Mouse (Mus musculus) heart, adult 11 months (tissue): Measurements from ENCODE around the gene Mterf4.

Experiments used
- DNase-seq: peaks from one replicate; pipeline ENCODE4 v3.0.0; 2022

The Mterf4 gene

DNA sequence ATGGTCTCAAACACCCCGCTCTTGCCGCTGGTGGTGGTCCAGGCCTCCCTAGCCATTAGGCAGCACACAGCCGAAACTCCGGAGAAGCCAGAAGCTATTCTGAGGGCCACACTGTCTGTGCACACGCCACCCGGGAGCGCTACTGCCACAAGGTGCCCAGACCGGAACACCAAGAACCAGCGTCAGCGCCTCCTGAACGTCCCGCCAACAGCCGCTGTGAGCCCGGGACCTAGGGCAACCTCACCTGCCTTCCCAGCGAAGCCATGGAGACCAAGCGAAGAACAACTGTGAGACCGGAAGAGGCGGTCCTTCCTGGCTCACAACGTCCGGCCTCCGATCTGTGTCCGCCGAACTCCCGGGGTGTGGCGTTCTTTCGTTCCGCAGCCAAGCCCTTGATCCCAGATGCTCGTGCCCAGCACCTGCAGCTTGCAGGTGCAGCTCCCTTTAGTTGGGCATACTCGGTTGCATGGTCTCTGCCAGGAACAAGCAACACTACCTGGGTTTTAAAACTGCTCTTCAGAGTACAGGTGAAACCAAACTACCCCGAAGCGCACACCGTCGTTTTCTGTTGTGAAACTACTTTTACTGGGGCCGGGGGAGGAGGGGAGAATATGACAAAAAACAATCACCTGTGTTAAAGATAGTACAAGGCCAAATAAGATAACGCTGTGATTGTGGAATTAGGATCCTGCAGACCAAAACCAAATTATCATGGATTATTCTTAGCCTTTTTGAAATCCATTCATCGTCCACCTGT is at the start of gene Mterf4:
Gene Mterf4, minus strand, starts transcription at position 335 of the 757 bp plus-strand sequence.
- peak; percentile 97 for DNase-seq

DNA sequence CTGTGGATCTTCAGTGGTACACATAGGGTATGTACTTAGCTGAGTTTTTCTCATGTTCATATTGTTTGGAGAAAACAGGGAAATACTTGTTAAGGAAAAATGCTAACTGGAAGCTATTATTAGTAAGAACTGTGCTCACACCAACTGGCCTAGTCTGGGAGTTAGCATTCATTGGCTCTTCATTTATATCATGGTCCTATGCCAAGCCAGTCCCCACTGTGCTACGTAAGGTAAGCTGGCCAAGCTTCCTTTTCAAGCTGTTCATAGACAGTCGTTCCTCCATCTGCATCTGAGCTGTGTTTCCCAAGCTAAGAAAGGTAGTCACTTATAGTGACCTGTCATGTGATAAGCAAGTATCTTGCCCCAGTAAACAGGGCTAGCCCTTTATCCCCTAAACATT is 47.0 kb upstream of the Mterf4 start:
- no peak for DNase-seq

DNA sequence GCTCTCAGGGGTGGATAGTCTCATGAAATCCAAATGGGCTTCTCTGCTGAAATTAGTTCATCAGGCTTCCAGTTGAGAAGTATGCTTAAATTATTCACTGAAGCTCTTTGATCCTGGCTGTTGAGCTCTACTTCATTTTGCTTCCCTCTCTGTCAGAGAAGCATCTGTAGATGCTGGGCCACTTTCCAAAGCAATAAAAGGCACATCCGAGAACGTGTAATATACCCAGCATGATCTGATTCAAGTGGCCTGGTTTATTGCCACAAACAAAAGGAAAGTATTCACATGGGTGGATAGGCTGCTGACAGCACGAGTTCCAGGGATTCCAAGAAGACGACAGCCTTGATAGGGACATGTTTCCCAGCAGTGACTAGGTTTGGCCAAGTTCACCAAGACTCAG is 44.0 kb upstream of the Mterf4 start:
- no peak for DNase-seq

DNA sequence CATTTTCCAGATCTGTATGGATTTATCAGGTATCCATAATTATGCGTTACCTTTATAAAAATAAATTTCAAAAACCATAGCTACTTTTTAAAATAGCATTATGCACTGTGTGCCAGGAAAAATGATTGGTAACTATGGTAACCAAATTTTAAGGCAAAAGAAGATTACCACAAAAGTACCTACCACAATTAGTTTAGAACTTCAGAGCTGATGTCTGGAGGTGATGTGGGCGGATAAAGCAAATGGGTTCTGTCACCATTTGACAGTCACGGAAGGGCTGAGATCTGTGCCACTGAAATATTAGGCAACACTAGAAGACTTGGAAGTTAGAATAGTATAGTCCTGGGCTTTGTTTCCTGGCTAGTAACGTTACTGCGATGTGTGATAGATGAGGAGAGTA is 41.5 kb upstream of the Mterf4 start:
- DNase-seq, result no peak

DNA sequence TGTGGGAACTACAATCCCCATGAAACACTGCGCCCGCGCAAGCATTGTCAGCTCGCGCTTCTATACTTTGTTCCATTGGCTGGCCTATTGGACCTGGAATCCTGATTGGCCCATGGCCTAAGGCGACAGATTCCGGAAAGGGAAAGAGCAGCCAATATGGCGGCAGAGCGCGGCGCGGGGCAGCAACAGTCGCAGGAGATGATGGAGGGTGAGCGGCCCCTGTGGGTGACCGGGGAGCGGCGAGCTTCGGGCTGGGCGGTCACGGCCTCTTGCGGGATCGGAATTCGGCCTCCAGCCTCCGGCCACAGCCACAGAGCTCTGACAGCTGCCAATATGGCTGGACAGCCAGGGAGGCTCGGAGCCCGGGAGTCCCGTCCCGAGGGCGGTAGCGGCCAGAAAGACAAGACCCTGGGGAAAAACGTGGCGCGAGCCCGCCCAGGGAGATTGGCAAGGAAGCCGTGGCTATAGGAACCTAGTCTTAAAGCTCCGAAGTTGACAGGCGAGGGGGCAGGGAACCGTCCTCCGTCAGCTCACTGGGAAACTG is 37.9 kb upstream of the Mterf4 start:
- DNase-seq, result peak; percentile 100

DNA sequence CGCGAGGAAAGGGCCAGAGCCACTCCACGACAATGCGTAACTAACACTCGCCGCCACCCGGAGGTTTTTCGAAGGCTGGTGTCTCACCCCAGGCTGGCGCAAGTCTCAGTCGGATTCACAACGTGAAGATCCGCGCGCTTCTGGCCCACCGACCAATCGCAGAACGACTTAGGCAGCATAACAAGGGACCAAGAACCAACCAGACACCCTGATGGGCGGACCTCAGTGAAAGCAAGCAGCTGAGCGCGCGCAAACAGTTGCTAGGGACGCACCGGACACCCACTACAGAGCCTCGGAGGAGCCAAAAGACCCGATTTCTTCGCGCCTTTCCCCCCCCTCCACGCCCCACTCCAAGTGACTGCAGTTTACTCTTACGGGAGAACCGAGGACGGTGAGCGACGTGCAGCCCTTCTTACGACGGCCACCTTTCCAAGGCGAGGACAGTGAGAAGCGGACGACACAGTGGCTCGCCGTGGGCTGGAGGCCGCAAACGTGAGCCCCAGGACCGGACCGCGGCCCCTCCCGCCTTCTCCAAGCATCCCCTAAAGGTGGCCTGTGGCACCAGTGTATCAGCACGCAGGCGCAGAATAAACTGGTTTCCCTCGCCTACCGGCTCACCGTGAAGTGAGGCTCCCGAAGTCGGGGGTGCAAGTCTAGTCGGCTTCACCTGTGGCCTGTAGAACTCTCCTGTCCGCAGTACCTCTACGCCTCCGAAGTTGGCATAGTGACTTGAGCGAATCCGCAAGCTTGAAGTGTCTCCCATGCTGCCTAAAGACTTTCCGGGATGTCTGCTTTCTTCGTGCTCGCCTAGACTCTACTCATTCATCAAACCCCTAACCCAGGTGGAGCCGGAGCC is 37.2 kb upstream of the Mterf4 start, which contains the start of the genes Ppp1r7 and Pask:
Gene Ppp1r7, plus strand, starts transcription at position 207 of the 856 bp plus-strand sequence.
Gene Pask, minus strand, starts transcription at position 835 of the 856 bp plus-strand sequence.
- peak; percentile 100 for DNase-seq

DNA sequence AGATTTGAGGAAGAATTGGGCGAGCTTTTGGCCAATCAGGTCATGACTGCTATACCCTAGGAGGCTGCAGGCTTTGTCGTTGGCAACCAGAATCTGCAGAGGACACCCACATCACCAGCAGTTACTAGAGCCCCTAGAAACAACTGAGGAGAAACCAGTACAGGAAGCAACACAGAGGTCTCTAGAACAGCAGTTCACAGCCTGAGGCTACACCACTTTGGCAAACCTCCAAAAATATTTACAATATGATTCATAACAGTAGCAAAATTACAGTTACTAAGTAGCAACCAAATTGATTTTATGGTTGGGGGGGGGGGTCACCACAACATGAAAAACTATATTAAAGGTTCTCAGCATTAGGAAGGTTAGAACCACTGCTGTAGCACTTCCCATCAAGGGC is 28.9 kb upstream of the Mterf4 start:
- no peak for DNase-seq

DNA sequence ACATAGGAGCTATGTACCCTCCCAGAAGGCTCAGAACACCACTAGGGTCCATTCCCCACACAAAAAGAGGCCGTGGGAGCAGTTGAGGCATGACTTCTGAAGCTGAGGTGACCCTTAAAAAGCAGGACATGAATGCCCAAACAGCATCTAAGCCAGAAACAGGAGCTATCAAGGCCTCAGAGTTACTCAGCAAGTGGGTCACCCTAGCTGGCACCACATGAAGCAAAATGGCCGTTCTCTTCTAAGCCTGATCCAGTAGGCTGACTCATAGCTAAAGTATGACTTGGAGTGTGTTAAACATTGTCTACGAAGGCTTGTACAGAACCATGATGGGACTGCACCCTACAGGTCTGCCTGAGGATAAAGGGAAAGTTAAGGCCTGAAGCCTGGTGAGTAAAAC is 20.7 kb upstream of the Mterf4 start:
- DNase-seq, result no peak

DNA sequence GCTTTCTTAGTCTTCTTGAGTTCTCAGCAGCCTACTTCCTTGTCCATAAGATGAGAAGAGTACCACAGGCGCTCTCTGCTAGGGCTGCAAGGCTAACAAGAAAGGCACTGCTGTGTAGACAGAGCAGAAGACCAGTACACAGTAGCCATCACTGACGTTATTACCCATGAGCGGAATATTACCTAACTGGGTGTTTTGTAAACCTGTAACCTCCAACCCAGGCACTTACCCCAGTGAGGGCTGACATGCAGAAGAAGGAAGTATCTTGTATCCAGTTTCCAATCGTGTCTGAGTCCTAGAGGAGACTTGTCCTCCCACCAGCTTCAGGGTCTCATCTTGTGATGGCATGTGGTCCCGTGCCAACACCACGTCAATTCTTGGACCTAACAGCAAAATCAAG is 18.3 kb upstream of the Mterf4 start:
- DNase-seq, result no peak

DNA sequence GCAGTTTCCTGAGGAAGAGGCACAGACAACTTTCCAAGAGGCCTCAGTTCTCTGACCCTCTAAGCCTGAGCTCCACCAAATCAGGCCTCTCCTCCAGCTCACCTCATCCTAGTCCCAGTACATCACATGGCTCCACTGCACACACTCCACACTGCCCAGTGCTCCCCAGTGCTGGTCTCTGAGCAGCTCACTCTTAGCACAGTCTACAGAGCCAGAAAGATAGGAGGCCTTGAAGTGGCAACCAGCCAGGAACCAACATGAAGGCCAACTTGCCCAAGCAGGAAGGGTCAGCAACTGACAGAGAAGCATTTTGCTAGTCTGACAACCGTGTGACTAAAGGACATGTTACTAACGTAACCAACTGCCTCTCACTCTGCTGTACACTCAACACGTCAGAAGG is 5.1 kb downstream of the Mterf4 start:
- peak; percentile 95 for DNase-seq

DNA sequence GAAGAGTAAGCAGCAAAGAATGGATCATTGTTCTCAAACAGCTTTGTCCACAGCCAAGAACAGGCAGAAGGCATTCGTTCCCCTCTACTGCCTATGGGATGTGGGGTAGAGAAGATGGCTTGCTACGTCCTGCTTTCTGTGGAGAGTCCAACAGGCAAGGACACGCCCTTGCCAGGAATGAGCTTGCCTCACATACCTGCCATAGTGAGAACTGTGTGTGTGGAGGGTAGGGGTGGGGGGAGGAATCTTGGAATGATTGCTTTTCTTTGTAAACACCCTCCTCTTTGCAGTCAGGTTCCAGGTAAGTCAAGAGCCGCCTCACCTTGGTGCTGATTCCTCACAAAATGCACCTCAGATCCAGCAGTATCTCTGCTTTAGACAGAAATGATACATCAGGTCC is 5.9 kb downstream of the Mterf4 start:
- DNase-seq, result peak; percentile 73

DNA sequence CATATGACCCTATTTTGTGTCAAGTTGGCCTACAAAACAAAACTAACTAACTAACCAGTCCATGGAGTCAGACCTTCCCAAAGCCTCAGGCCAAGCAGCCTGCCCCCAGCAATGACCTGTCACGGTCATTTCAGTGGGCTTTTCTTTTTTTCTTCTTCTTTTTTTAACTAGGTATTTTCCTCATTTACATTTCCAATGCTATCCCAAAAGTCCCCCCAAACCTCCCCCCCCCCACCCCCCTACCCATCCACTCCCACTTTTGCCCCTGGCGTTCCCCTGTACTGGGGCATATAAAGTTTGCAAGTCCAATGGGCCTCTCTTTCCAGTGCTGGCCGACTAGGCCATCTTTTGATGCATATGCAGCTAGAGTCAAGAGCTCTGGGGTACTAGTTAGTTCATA is 11.2 kb downstream of the Mterf4 start:
- peak; percentile 44 for DNase-seq

DNA sequence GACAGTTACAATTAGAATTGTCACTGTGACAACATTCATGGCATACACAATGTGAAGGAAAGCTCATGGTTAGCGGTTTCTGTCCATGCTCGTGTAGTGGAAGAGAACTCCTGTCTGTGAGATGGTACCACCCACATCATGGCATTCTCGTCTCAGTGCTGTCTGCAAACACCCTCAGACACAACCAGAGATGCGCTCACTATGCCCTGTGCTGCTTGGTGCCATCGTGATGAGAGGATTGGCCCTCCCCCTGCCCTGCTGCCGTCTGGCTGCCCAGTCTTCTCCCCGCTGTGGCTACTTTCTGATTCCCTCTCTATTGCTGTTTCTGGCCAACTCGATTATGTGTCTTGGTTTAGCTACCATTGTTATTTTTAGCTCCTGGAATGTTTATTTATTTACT is 13.7 kb downstream of the Mterf4 start:
- DNase-seq, result peak; percentile 58

DNA sequence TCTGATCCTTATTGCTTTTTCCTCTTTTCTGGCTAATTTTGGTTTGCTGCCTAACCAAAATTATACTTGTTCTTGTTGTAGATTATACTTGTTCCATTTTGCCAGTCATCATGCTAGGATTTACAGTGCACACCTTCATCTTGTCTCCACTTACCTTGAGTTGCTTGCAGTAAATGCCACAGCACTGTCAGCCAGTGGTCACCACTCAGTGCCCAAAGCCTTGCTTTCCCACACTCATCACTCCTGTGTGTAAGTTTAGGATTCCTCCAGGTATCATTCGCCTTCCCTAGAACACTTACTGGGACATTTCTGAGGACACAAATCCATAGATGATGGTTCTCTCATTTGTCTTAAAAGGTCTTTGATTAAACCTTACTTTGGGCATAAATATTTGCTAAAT is 14.1 kb downstream of the Mterf4 start:
- peak; percentile 56 for DNase-seq

DNA sequence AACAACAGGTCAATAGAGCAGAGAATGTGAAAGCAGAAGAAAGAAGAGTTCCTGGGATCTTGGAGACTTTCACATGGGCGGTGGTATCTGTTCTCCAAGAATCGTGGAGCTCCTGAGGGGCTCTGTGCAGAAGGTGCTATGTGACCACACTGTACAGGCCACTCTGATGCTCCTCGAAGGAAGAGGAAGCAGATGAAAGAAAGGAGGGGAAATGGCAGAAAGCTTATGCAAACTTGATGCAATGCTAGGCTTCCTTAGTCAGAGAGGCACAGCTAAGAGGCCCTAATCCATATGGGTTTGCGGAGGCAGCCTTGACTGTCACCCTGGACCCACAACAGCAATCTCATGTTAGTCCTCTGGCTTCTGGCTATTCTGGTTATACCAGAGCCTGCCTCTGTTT is 14.8 kb downstream of the Mterf4 start:
- DNase-seq, result peak; percentile 44

DNA sequence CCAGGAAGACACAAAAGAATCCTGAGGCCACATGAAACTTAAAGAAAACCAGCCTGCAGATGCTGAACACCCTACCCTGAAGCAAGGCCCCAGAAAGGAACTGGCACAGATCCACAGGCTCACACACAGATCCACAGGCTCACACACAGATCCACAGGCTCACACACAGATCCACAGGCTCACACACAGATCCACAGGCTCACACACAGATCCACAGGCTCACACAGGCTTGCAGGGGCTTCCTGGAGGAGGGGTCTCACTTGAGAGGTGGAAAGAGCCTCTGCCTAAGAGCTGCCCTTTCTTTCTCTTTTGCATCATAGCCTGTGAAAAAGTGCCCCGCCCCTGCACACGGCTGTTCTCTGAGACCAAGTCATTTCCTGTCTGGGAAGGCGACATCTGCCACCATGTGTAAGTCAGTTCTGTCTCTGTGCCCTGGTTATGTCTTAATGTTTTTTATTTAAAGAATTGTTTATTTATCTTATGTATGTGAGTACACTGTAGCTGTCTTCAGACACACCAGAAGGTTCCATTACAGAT is 16.0 kb downstream of the Mterf4 start:
- DNase-seq, result peak; percentile 60

DNA sequence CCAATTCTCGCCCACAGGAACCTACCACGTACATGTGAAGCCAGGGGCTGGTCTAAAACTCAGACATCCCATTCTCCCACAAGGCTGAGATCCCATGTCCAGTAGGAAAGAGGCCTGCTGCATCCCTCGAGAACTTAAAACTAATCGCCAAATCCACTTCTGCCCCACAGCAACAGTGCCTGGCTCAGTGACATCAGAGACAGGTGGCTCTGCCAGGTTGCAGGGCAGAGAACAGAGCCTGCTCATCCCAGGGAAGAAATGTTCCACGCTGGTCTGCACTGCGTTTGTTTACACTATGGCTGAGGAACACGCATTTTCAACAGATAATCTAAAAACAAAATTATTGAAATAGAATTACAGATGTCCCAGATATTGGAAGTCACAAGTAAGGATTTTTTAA is 28.7 kb downstream of the Mterf4 start:
- DNase-seq, result no peak

DNA sequence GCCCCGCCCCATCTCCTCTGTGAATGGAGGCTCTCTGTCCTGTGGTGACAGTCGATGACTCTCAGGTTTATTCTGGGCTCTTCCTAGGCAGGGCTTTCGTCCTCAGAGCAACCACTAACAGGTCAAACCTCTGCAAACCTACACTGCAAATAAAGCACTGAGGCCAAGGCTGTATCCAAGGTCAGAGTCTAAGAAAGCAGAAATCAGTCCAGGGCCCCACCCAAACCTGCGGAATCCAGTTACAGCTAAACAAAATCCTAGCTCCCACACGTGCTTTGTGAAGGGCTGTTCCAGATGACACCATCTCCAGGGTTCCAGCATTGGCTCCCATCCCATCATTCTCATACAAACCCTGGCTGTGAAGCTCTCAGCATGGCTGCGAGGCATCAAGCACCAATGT is 30.2 kb downstream of the Mterf4 start:
- DNase-seq, result no peak

DNA sequence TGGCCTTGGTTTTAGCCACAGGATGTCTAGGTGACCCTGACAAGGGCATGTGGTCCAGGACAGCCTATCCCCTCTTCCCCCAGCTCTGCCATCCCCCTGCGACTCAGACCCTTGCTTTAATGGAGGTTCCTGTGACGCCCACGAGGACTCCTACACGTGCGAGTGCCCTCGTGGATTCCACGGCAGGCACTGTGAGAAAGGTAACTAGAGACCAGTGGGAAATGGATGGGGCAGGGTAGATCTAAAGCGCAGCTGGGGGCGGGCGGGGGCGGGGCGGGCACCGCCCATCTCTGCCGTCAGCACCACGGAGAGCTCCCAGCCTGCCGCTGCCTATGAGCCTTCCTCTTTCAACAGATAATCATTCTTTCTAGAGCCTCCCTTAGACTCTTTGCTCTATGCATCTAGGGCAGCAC is 33.3 kb downstream of the Mterf4 start:
- peak; percentile 83 for DNase-seq

DNA sequence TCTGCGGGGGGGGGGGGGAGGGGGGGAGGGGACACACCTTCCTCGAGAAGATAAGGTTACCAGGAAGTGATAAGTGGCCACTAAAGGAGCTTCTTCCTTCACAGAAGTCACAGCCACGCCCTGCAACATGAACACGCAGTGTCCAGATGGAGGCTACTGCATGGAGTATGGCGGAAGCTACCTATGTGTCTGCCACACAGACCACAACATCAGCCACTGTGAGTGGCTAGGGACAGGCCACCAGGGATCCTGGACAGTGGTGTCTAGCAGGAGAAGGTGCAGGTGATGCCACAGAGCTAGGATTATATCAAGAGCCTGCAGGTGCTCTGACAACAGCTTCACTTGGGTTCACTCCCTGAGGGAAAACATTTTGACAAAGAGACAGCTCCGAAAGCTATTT is 34.0 kb downstream of the Mterf4 start:
- DNase-seq, result peak; percentile 79

DNA sequence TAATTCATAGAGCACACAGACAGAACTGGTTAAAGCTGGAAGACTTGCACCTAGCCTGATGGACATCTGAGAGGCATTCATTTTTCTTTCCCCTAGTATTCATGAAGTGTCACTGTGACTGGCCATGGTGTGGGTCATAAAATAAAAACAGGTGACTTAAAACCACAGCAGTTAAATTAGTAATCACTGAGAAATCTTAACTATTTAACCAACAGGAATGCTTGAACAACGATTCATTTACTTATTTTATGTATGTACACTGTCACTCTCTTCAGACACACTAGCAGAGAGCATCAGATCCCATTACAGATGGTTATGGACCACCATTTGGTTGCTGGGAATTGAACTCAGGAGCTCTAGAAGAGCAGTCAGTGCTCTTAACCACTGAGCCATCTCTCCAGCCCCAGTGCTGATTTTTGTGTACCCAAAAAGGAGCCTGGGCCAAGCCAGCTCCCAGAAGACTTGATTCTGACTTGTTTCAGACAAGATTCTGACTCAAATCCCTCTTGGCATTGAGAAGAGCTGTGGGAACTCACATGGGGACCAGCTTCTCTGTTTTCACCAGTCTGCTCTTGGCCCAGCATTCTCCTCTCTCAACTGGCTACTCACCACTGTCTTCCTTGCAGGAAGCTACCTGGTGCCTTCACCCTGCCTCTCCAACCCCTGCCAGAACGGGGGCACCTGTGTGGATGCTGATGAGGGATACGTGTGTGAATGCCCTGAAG is 35.0 kb downstream of the Mterf4 start:
- peak; percentile 85 for DNase-seq

DNA sequence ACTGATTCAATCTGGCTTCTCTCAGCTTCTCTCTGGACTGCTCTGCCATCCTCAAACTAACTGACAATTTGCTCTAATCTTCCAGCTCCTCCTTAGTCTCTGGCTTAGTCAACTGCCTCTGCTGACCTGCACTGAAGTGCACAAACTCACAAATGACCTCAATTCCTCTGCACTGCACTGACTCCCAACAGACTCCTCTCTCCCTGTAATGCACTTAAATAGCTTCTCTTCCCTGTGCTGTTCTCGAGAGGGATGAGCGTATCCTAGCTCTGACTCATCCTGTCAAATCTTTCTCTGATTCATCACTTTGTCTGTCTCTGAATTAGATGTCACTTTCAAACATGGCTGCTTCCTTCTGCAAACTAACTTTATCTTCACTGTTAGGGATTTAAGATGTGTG is 37.5 kb downstream of the Mterf4 start:
- peak; percentile 58 for DNase-seq

DNA sequence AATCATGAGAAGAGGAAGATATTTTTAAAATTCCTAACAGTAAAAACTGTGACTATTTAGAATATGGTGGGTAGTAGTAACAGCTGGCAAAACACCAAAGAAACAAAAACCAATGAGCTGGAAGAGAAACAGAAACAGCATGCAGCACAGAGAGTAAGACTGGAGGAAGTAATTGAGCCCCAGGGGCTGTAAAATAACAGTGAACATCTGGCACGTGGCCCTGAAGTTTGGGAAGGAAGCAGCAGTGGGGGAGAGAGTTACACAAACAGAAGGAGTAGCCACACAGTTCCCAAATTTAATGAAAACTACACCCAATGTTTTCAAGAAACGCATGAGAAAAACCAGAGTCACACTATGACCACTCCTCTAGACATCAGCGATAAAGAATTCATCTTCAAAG is 38.5 kb downstream of the Mterf4 start:
- DNase-seq, result peak; percentile 88
